Mouse (Mus musculus) liver, embryonic 14.5 days (tissue): ENCODE results near the gene Olfr66. TPM values are rescaled to one million over a fixed set of nuclear protein-coding genes. Genes with fewer than 3 reads are reported as not detected.

Experiments
- ATAC-seq: fragments of 200-750 bp; cut with Nextera tagmentation; 2 replicates; pipeline ENCODE4 v1.8.0; 2017; ENCODE audit warnings: moderate number of reproducible peaks, mild to moderate bottlenecking, moderate library complexity; ENCODE audit not compliant: insufficient read depth
- DNase-seq, 3 experiments: peaks; one replicate each; pipeline ENCODE4 v3.0.0-alpha.2; 2012 to 2013; ENCODE audit warnings: low read depth in 3 of 3, low spot score in 3 of 3
- H3K27ac ChIP-seq: fragments of 300-500 bp; sonication (generic); 2 replicates; pipeline ENCODE4 v1.5.1; 2014; ENCODE audit warnings: moderate library complexity, mild to moderate bottlenecking, control low read depth, inconsistent platforms
- H3K27me3 ChIP-seq: fragments of 300-500 bp; sonication (generic); 2 replicates; pipeline ENCODE4 v1.6.1; 2014; ENCODE audit warnings: mild to moderate bottlenecking, low read length, moderate library complexity; ENCODE audit not compliant: control insufficient read depth, insufficient read depth
- H3K36me3 ChIP-seq: fragments of 300-500 bp; sonication (generic); replicated peaks from 2 replicates; pipeline ENCODE4 v1.6.1; 2014; ENCODE audit warnings: low read depth; ENCODE audit not compliant: control insufficient read depth, insufficient read depth
- H3K4me1 ChIP-seq, 2 experiments: fragments of 200-500 bp in 1 of 2; fragments of 300-500 bp in 1 of 2; sonication (generic) in 1 of 2; replicated peaks; 2 replicates each; pipeline ENCODE4 v1.6.1; 2012 to 2014; ENCODE audit warnings: antibody characterized with exemption in 1 of 2, inconsistent platforms in 1 of 2, low read length in 1 of 2; ENCODE audit not compliant: control insufficient read depth in 2 of 2, insufficient read depth in 2 of 2
- H3K4me2 ChIP-seq: fragments of 300-500 bp; sonication (generic); 2 replicates; pipeline ENCODE4 v1.6.1; 2014; ENCODE audit warnings: low read depth, mild to moderate bottlenecking, control low read depth, moderate library complexity
- H3K4me3 ChIP-seq, 2 experiments: fragments of 200-500 bp in 1 of 2; fragments of 300-500 bp in 1 of 2; sonication (generic) in 1 of 2; 2 replicates each; pipeline ENCODE4 v1.5.1; 2012 to 2014; ENCODE audit warnings: low read depth in 2 of 2, low read length in 2 of 2, mild to moderate bottlenecking in 2 of 2, control low read depth in 1 of 2, inconsistent platforms in 1 of 2, moderate library complexity in 1 of 2; ENCODE audit not compliant: insufficient read depth in 1 of 2
- H3K9ac ChIP-seq: fragments of 300-500 bp; sonication (generic); replicated peaks from 2 replicates; pipeline ENCODE4 v1.6.1; 2014; ENCODE audit warnings: mild to moderate bottlenecking, control low read depth, moderate library complexity
- H3K9me3 ChIP-seq: fragments of 300-500 bp; sonication (generic); 2 replicates; pipeline ENCODE4 v1.6.1; 2016; ENCODE audit warnings: low read length, mixed read lengths; ENCODE audit not compliant: control insufficient read depth
- CTCF ChIP-seq: IDR thresholded peaks from 2 replicates; pipeline ENCODE4 v1.5.1; 2016; ENCODE audit warnings: antibody characterized with exemption, low read depth, control low read depth
- EP300 ChIP-seq: IDR thresholded peaks from 2 replicates; pipeline ENCODE4 v1.6.1; 2016; ENCODE audit warnings: antibody characterized with exemption, low read depth
- WGBS: fragments of 180-500 bp; shearing (Covaris S2); extraction: QIAGEN DNeasy Blood & Tissue Kit; methylation state at CpG from one replicate; pipeline ENCODE4 v1.1.7; 2014; ENCODE audit not compliant: insufficient replicate concordance; 5-methylcytosine and 5-hydroxymethylcytosine counted together
- polyA plus RNA-seq, 2 experiments: library from polyadenylated mRNA; depleted of rRNA in 1 of 2; stranded (reverse) in 1 of 2; unstranded in 1 of 2; fragments of >200 nt; fragmentation: Nextera tagmentation in 1 of 2; extraction: Ambion mirVana in 1 of 2; gene quantifications; 2 replicates each; pipeline versions ENCODE4 v1.2.1 to v1.2.3; 2012 to 2014

Gene Olfr66
- polyA plus RNA-seq, 2 experiments = 0.03 TPM; not detected in 1

GRCm38 (mm10) chr7:103910047-103910446, 24.0 kb upstream of the Olfr66 start:
- no peak overlapping the region for H3K4me3 ChIP-seq
- ATAC-seq (peak; percentile 96), DNase-seq (peak; percentile 80 to 91 (median 81))
- peaks cover 56% of the 10 kb centered on the region in 2 experiments for H3K4me1 ChIP-seq
- 3% methylated on average over 3 of the region's 3 CpGs for WGBS
- no peaks in the 10 kb centered on the region for H3K9me3 ChIP-seq
- peak overlapping the region; percentile 54 for H3K4me2 ChIP-seq
- H3K27me3 ChIP-seq = no peaks in the 10 kb centered on the region
- TF ChIP-seq EP300 (peak; percentile 99), CTCF (no peak)
- H3K9ac ChIP-seq = peak overlapping the region; percentile 57
- H3K36me3 ChIP-seq = no peaks in the 10 kb centered on the region
- H3K27ac ChIP-seq = peak overlapping the region; percentile 82

GRCm38 (mm10) chr7:103903187-103903586, 17.1 kb upstream of the Olfr66 start, which contains the start of gene Olfr65:
Gene Olfr65 (plus strand): TSS chr7:103903487.
- TF ChIP-seq CTCF (no peak), EP300 (no peak)
- Histone ChIP-seq H3K4me2 (no peak within 1 kb of the TSS), H3K9me3 (no peaks in the 10 kb centered on the region), H3K4me1 (peaks cover 0 to 2% of the 10 kb centered on the region in 2 experiments; a peak in 3 of 4 replicates), H3K4me3 (no peak within 1 kb of the TSS), H3K9ac (no peak within 1 kb of the TSS), H3K36me3 (no peaks in the 10 kb centered on the region), H3K27ac (no peak within 1 kb of the TSS), H3K27me3 (no peaks in the 10 kb centered on the region; the same call in 1 of the 2 replicates)
- no peak for ATAC-seq
- WGBS = 65% methylated on average over 2 of the region's 2 CpGs
- no peak for DNase-seq

- Histone ChIP-seq H3K4me2 (no peak within 1 kb of the TSS), H3K27me3 (no peaks in the 10 kb centered on the region), H3K9ac (no peak within 1 kb of the TSS), H3K9me3 (no peaks in the 10 kb centered on the region), H3K27ac (no peak within 1 kb of the TSS), H3K36me3 (no peaks in the 10 kb centered on the region), H3K4me3 (no peak within 1 kb of the TSS), H3K4me1 (no peaks in the 10 kb centered on the region)
- WGBS = 51% methylated on average over 1 of the region's 1 CpGs
- TF ChIP-seq EP300 (no peak), CTCF (no peak)
- DNase-seq (no peak), ATAC-seq (no peak)
Observed at GRCm38 (mm10) chr7:103894385-103894784, 8.3 kb upstream of the Olfr66 start, which contains the start of gene Olfr64. Gene Olfr64 (minus strand): TSS chr7:103894485.

GRCm38 (mm10) chr7:103877093-103877492, 9.0 kb downstream of the Olfr66 start:
- Histone ChIP-seq H3K27me3 (no peaks in the 10 kb centered on the region), H3K4me2 (peak overlapping the region; percentile 33), H3K4me3 (no peak overlapping the region), H3K9ac (no peak overlapping the region; the same call in 1 of the 2 replicates), H3K36me3 (no peaks in the 10 kb centered on the region), H3K9me3 (no peaks in the 10 kb centered on the region), H3K4me1 (peaks cover 43 to 44% of the 10 kb centered on the region in 2 experiments), H3K27ac (peak overlapping the region; percentile 92)
- TF ChIP-seq EP300 (peak; percentile 100), CTCF (no peak)
- ATAC-seq = peak; percentile 92
- WGBS = 12% methylated on average over 2 of the region's 2 CpGs
- DNase-seq = peak in 2 of 3 experiments; percentile 89 to 92

- Histone ChIP-seq H3K4me3 (no peak overlapping the region), H3K9ac (peak overlapping the region; percentile 49), H3K27me3 (no peaks in the 10 kb centered on the region), H3K27ac (peak overlapping the region; percentile 90), H3K4me1 (peaks cover 58% of the 10 kb centered on the region in 2 experiments), H3K36me3 (no peaks in the 10 kb centered on the region), H3K9me3 (no peaks in the 10 kb centered on the region), H3K4me2 (peak overlapping the region; percentile 33)
- no peak for DNase-seq
- no peak for ATAC-seq
- 19% methylated on average over 5 of the region's 5 CpGs for WGBS
- no peak for TF ChIP-seq EP300
- TF ChIP-seq CTCF = peak; percentile 59
Observed at GRCm38 (mm10) chr7:103874451-103874850, 11.6 kb downstream of the Olfr66 start.
